In genomic region chr3:101699929-101700681, GRCm38 (mm10) we compare ENCODE assay signal across 9 mouse cellular contexts.
DNase-seq lines count a peak whose midpoint lies in the region; ATAC-seq and TF ChIP-seq lines count a peak whose summit lies in the region.
"Had no signal": no experiment of that assay in that cellular context is flagged by ENCODE, and none has a peak within 500 bp of the region (broad histone marks: within the 10 kb centered on the region; RNA-seq: fewer than 3 reads in every experiment).

No protein-coding gene starts in this region.

- no peak overlapping the region for H3K4me3 ChIP-seq in midbrain, embryonic 11.5 days (ENCODE audit: low read depth, low read length)
- no peak overlapping the region for H3K4me3 ChIP-seq in midbrain, embryonic 15.5 days
- no peak overlapping the region for H3K4me3 ChIP-seq in stomach, postnatal 0 days (ENCODE audit: low read depth, low read length)
- H3K4me3 ChIP-seq in hindbrain, embryonic 13.5 days = no peak overlapping the region

- DNase-seq in adrenal gland, postnatal 10 days = peak; percentile 42
- DNase-seq in adrenal gland, adult 18-20 months (ENCODE audit: low spot score in 2 of 2) = no peak
- DNase-seq in midbrain, embryonic 11.5 days (ENCODE audit: low spot score, missing footprints) = peak; percentile 10
- DNase-seq in kidney, adult 11 months = peak; percentile 60
- DNase-seq in stomach, postnatal 0 days (ENCODE audit: low spot score) = peak; percentile 22
- no peak for DNase-seq in layer of hippocampus, adult 9-11 months

- 84% methylated on average over 12 of the region's 12 CpGs for whole genome bisulfite sequencing in midbrain, embryonic 11.5 days
- WGBS in midbrain, embryonic 15.5 days = 78% methylated on average over 12 of the region's 12 CpGs
- 50% methylated on average over 12 of the region's 12 CpGs for WGBS in stomach, postnatal 0 days
- WGBS in hindbrain, embryonic 13.5 days = 81% methylated on average over 12 of the region's 12 CpGs

- H3K36me3 ChIP-seq in midbrain, embryonic 11.5 days (ENCODE audit: control insufficient read depth, insufficient read depth, low read length) = no peaks in the 10 kb centered on the region
- no peaks in the 10 kb centered on the region for H3K36me3 ChIP-seq in midbrain, embryonic 15.5 days (replicated peaks)
- no peaks in the 10 kb centered on the region for H3K36me3 ChIP-seq in stomach, postnatal 0 days (ENCODE audit: control insufficient read depth, insufficient read depth, low read length)
- no peaks in the 10 kb centered on the region for H3K36me3 ChIP-seq in hindbrain, embryonic 13.5 days

- H3K9ac ChIP-seq in midbrain, embryonic 11.5 days (ENCODE audit: low read length) = no peak overlapping the region
- no peak overlapping the region for H3K9ac ChIP-seq in midbrain, embryonic 15.5 days
- H3K9ac ChIP-seq in stomach, postnatal 0 days (ENCODE audit: low read length) = no peak overlapping the region
- no peak overlapping the region for H3K9ac ChIP-seq in hindbrain, embryonic 13.5 days

- H3K27ac ChIP-seq in midbrain, embryonic 11.5 days (ENCODE audit: low read depth, low read length) = no peak overlapping the region
- H3K27ac ChIP-seq in midbrain, embryonic 15.5 days = no peak overlapping the region
- H3K27ac ChIP-seq in stomach, postnatal 0 days (replicated peaks) = peak overlapping the region; percentile 30; the same call in 1 of the 2 replicates
- no peak overlapping the region for H3K27ac ChIP-seq in hindbrain, embryonic 13.5 days

- peaks cover 3% of the 10 kb centered on the region for H3K4me1 ChIP-seq in midbrain, embryonic 11.5 days (ENCODE audit: control insufficient read depth, insufficient read depth, low read length)
- H3K4me1 ChIP-seq in midbrain, embryonic 15.5 days = peaks cover 13% of the 10 kb centered on the region
- H3K4me1 ChIP-seq in stomach, postnatal 0 days (replicated peaks; ENCODE audit: control insufficient read depth, insufficient read depth) = no peaks in the 10 kb centered on the region; the same call in none of the 2 replicates
- H3K4me1 ChIP-seq in hindbrain, embryonic 13.5 days (replicated peaks) = peaks cover 24% of the 10 kb centered on the region

- 0 out of 2 replicates have a peak, but pooled peaks cover 3% of the 10 kb centered on the region for H3K9me3 ChIP-seq in midbrain, embryonic 11.5 days (ENCODE audit: control insufficient read depth, low read length)
- no peaks in the 10 kb centered on the region for H3K9me3 ChIP-seq in midbrain, embryonic 15.5 days
- no peaks in the 10 kb centered on the region for H3K9me3 ChIP-seq in stomach, postnatal 0 days (ENCODE audit: control insufficient read depth, low read length)
- no peaks in the 10 kb centered on the region for H3K9me3 ChIP-seq in hindbrain, embryonic 13.5 days

- no peak for TF ChIP-seq EP300 in stomach, postnatal 0 days (optimal IDR thresholded peaks at IDR 0.05)

- H3K4me2 ChIP-seq in midbrain, embryonic 11.5 days = no peak overlapping the region
- no peak overlapping the region for H3K4me2 ChIP-seq in midbrain, embryonic 15.5 days
- H3K4me2 ChIP-seq in stomach, postnatal 0 days (replicated peaks; ENCODE audit: low read depth) = no peak overlapping the region
- no peak overlapping the region for H3K4me2 ChIP-seq in hindbrain, embryonic 13.5 days

- no peak for ATAC-seq in midbrain, embryonic 11.5 days (ENCODE audit: low FRiP score)
- ATAC-seq in midbrain, embryonic 15.5 days (replicated peaks) = no peak
- ATAC-seq in stomach, postnatal 0 days (ENCODE audit: low FRiP score, low TSS enrichment) = 0 out of 2 replicates have a peak, but pooled peaks have one; percentile 38
- ATAC-seq in hindbrain, embryonic 13.5 days (ENCODE audit: low FRiP score) = no peak

- no peak for TF ChIP-seq CTCF in stomach, postnatal 0 days (IDR thresholded peaks at IDR 0.05; ENCODE audit: low read depth)

- H3K27me3 ChIP-seq in midbrain, embryonic 11.5 days (ENCODE audit: control insufficient read depth, insufficient read depth, low read length) = no peaks in the 10 kb centered on the region
- no peaks in the 10 kb centered on the region for H3K27me3 ChIP-seq in midbrain, embryonic 15.5 days (replicated peaks)
- no peaks in the 10 kb centered on the region for H3K27me3 ChIP-seq in stomach, postnatal 0 days (ENCODE audit: control insufficient read depth, insufficient read depth, low read length)
- no peaks in the 10 kb centered on the region for H3K27me3 ChIP-seq in hindbrain, embryonic 13.5 days
- H3K27me3 ChIP-seq: CH12.LX had no signal

Comparison
In these comparisons a context has a peak if more than half of its experiments do, and no peak if none do; other contexts are left out.
1. DNase-seq: peak in adrenal gland, postnatal 10 days (single experiment), midbrain, embryonic 11.5 days (single experiment), kidney, adult 11 months (single experiment) and stomach, postnatal 0 days (single experiment); none in adrenal gland, adult 18-20 months (0 of 2) and layer of hippocampus, adult 9-11 months (single experiment).